Mouse (Mus musculus) layer of hippocampus, adult 9-11 months (tissue): ENCODE data around the gene Itpr3.

Experiments
- DNase-seq: peaks from one replicate; pipeline ENCODE4 v3.0.0; 2022

Itpr3 gene

GRCm38 (mm10) chr17:27038335-27039050 lies 18.6 kb upstream of the Itpr3 start:
- no peak for DNase-seq

GRCm38 (mm10) chr17:27039432-27040102 lies 17.5 kb upstream of the Itpr3 start:
- no peak for DNase-seq

GRCm38 (mm10) chr17:27040304-27041045 lies 16.6 kb upstream of the Itpr3 start:
- DNase-seq: no peak

- no peak for DNase-seq
Observed at GRCm38 (mm10) chr17:27041046-27041786, 15.9 kb upstream of the Itpr3 start.

DNA sequence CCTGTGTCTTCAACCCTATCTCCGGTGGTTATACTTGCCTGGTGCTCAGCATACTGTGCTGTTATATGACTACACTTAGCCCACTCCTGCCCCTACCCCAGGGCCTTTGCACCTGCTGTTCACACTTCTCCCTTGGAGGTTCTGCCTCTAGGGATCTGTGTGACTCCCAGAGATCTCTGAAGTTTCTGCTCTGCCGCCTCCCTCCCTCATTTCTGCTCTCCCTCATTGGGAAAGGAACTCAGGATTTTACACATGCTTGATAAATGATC lies 15.4 kb upstream of the Itpr3 start:
- DNase-seq: no peak

GRCm38 (mm10) chr17:27042840-27043239 lies 14.3 kb upstream of the Itpr3 start:
- DNase-seq: no peak

DNA sequence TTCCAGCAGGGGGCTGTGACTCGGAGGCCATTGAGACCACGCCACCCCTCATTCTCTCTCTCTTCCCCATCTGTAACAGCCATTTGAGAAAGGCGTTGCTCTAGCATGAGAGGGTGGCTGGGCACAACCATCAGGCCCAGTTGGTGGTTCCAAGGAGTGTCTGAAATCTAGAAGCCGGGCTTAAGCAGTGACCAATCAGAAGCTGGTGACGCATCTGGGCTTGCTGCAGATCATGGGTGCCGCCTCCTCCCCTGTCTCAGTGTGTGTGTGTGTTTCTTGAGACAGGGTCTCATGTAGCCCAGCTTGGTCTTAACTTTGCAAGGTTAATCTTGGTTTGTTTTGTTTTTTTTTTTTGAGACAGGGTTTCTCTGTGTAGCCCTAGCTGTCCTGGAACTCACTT lies 11.9 kb upstream of the Itpr3 start:
- no peak for DNase-seq

DNA sequence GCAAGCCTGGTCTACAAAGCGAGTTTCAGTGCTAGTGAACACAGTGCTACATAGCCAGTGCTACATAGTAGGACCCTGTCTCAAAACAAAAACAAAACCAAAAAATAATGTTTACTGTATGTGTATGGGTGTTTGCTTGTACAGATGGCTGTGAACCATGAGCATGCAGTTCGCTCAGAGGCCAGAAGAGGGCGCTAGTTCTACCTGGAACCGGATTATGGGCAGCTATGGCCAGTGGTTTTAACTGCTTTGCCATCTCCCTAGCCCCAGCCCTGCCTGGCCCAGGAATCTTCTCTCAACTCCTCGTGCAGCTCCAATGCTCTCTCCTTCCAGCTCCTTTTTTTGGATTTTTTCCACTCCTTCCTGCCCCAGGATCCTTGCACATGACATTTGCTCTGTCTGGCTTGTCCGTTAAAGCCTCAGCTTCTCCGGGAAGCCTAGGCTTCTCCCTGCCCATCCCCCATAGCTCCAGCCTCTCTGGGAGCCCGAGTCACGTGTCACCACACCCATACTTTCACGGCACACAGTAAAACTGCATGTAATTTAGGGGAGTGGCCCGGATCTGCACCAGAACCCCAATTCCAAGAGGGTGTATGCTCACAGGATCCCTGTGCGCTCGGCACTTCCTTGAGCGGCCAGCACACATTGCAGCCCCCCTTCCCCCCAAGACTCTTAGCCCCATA lies 9.2 kb upstream of the Itpr3 start:
- DNase-seq: no peak

DNA sequence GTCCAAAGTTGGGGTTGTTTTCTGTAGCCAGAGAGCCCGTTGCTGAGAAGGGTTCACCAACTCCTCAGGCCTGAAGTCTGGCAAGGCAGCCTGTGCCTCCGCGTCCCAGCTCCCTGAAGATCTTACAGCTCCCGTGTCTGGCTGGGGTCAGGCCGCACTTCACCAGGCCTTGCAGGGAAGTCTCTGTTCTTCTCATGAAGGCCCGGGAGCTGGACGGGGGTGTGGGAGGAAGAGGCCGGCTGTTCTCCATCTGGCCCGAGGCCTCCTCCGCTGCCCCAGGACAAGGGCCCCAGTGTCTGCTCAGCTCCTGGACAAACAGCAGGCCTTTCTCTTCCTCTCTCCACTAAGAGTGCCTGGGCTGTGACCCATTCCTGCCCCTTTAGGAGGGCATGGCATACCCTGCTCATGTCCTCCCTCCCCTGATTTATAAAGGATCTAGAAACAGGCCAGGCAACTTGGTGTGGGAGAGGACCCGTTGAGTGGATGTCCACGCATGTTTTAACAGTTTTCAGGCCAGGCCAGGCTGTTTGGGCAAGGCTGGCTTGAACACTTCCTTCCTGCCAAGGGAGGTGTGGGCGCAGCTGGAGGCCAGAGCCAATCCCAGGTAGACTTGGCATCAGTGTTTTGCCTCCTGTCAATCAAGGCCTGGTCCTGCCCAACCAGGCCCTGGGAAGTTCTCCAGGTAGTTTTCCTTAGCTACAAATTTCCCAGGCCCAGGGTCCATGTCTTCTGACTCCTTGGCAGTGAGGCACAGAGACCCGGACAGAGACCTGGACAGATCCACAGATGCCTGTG lies 8.5 kb upstream of the Itpr3 start:
- DNase-seq: no peak

DNA sequence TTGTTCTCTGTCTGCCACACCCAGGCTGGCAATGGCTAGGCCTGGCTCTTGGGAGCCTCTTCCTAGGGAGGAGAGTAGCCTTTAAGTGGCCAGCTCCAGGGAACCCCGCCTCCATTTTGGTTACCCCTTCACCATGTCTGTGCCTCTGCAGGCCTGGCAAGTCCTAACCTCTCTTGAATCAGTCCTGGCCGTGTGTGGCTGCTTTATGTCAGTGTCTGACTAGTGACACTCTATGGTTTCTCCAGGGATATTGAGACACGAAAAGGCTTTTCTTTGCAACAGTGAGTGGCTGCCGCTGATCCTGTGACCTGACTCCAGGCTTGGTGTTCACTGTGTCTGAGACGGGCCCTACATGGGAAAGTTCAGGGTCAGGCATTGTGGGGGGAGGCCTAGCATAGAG lies 6.3 kb upstream of the Itpr3 start:
- no peak for DNase-seq

GRCm38 (mm10) chr17:27051514-27051913 lies 5.6 kb upstream of the Itpr3 start:
- no peak for DNase-seq

GRCm38 (mm10) chr17:27056170-27056569 lies 934 bp upstream of the Itpr3 start:
- peak; percentile 29 for DNase-seq

GRCm38 (mm10) chr17:27057517-27058055 lies 482 bp downstream of the Itpr3 start:
- DNase-seq: no peak

DNA sequence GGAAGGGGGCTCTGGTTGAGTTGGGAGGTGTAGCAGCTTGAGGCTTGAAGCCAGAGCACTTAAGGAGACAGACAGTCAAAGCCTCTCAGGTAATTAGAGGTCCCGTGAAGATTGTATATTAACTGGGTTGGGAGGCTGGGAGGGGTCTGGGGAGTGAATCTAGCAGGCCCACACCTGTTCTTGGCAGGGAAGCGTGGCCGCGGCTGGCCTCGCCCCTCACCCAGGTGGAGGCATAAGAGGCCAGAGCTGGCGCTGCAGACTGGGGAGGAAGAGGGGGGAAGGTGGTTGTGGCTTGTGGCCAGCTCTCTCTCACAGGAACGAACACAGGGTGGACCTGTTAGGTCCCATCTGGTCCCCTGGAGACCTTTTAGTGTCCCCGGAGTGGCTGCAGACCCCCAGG lies 3.6 kb downstream of the Itpr3 start:
- DNase-seq: no peak

DNA sequence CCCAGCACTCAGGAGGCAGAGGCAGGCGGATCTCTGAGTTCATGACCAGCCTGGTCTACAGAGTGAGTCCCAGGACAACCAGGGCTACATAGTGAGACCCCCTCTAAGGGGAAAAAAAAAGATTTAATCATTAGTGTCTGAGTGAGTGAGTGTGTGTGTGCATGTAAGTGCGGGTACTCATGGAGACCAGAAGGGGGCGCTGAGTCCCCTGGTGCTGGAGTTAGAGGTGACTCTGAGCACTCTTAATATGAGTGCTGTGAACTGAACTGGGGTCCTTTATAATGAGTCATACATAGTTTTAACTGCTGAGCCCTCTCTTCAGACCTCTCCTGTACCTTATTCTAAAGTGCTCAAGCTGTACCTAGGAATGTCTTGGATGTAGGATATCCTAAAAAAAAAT lies 4.6 kb downstream of the Itpr3 start:
- no peak for DNase-seq

DNA sequence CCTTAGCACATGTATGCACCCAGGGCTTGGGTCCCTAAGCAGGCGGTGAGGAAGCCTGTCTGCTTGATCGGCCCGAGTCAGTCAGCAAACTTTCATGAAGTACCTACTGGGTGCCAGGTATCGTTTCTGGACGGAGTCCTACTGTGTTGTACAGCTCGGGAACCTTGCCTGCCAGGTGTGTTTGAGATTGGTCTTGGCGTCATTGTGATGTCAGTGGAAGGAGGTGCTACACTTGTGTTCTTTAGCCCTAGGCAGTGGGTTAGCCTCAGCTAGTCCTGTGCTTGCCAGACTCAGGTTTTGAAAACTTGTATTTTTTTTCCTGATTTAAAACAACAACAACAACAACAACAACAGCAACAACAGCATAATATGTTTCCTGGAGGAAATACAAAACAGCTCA lies 5.6 kb downstream of the Itpr3 start:
- no peak for DNase-seq

DNA sequence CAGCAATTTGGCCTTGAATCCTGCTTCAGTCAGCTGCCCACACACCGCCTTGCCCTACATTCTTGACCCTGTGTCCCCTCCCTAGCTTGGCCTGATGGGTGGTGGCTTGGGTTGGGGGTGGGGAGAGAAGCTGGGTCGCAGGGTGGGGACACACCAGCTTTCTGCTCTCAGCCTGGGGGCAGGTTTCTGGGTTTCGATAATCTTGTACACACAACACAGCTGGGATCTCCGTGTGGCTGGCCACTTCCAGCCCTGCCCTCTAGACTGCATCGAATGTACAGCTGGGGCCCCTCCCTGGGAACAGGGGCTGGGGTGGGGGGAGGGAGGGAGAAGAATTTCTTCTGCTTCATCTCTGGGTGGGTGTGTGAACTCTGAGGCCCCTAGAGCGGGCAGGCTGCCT lies 6.6 kb downstream of the Itpr3 start:
- DNase-seq: no peak

GRCm38 (mm10) chr17:27064195-27064594 lies 7.1 kb downstream of the Itpr3 start:
- DNase-seq: no peak

DNA sequence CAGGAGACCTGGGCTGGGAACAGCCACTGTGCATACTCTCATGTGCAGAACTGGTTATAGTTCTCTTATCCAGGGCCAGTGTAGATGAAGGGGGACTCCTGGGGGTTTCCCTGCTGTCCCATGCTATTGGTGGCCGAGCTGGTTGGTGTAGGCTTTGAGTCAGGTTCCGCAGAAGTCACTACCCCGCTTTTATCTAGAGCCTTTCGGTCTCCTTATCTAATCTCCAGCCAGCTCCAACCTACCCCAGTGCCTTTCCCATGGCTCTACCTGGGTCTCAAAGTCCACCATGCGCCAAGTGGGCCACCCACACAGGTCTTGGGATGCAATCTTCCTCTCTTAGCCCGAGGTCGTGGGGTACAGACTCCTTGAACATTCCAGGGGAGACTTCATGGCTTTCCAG lies 9.0 kb downstream of the Itpr3 start:
- no peak for DNase-seq

DNA sequence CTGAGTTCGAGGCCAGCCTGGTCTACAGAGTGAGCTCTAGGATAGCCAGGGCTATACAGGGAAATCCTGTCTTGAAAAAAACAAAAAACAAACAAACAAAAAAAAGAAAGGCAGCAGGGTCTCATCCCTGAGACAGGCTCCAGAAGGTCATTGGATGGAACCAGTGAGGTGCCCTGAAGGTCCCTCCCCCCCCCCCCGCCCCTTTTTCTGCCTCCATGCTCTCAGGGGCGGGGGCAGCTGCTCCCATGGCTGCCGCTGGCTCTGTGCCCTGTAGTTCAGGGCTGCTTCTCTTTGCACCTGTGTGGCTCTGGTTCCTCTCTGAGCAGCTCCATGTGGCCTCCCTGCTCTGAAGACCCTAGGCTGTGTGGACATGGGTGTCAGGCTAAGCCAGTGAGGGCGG lies 12.0 kb downstream of the Itpr3 start:
- no peak for DNase-seq

GRCm38 (mm10) chr17:27070913-27071312 lies 13.8 kb downstream of the Itpr3 start:
- DNase-seq: no peak

DNA sequence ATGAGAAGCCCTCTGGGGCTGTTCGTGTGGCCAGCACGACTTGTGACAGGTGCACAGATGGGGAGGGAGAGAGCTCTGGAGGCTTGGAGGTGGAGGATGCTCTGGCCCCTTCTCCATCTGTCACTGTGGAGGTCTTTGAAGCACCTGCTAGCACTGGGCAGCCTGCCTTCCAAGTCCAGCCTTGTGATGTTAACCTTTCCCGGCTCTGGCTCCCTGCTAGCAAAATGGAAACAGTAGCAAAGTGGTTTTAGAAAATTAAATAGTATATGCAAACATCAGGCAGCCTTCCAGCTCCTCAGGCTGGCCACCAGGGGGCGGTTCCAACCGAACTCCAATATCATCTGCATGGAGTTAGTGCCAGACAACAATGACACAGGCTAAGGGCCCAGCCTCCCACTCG lies 14.5 kb downstream of the Itpr3 start:
- no peak for DNase-seq
